Mouse (Mus musculus) brain, embryonic 14.5 days (tissue): ENCODE results near the gene Sirpa.

ENCODE experiments used
- CTCF ChIP-seq: fragments of 200-500 bp; IDR thresholded peaks from 2 replicates; pipeline ENCODE4 v1.5.1; 2012; ENCODE audit warnings: inconsistent platforms, mild to moderate bottlenecking, moderate library complexity, borderline replicate concordance; ENCODE audit not compliant: insufficient read depth, insufficient read length; ENCODE audit errors: extremely low read depth
- POLR2A ChIP-seq: fragments of 200-500 bp; IDR thresholded peaks from 2 replicates; pipeline ENCODE4 v1.6.1; 2012; ENCODE audit warnings: mild to moderate bottlenecking, inconsistent platforms, borderline replicate concordance; ENCODE audit not compliant: poor library complexity, insufficient read depth, insufficient read length, severe bottlenecking; ENCODE audit errors: extremely low read depth

GRCm38 (mm10) chr2:129624956-129625355 is 32.3 kb downstream of the Sirpa start:
- no peak for TF ChIP-seq CTCF
- TF ChIP-seq POLR2A: no peak
